Mouse (Mus musculus): ENCODE measurements around the gene Cul9.

DNA sequence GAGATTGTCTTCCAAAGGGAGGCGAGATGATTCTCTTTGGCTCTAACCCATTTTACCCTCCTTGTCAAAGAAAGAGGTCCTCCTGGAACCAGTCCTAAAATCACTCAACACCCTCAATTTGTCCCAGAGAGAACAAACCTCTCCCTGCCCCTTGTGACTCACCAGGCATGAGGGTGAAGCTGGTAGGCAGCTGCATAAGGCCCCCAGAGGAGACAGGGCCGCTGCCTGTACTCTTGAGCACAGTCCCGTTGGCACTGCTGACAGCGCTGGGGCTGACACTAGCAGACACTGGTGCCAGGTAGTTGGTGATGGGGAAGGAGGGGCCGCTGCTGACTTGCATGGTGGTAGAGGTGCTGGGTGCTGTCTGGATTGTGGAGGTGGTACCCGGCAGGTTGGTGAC is 5.2 kb upstream of the Cul9 start:
- TF ChIP-seq EP300 (IDR thresholded peaks at IDR 0.05; ENCODE audit: low read depth) (no peak), CTCF (IDR thresholded peaks at IDR 0.05; ENCODE audit: low read depth) (no peak)
